Mouse (Mus musculus): ENCODE data around the gene Leo1.

- TF ChIP-seq POLR2A (IDR thresholded peaks at IDR 0.05; ENCODE audit: control insufficient read depth, extremely low read depth, insufficient read depth, low read length, poor library complexity) (no peak), CTCF (IDR thresholded peaks at IDR 0.05; ENCODE audit: borderline replicate concordance, control insufficient read depth, extremely low read depth, insufficient read depth, low read length, poor library complexity) (no peak)
These were observed 54.6 kb downstream of the Leo1 start for GRCm38 (mm10) chr9:75495945-75496344.
